Mouse (Mus musculus) hindbrain, postnatal 0 days (tissue): ENCODE results near the gene Tgm2. TPM values are rescaled to one million over a fixed set of nuclear protein-coding genes. Genes with fewer than 3 reads are reported as not detected.

Experiments
- ATAC-seq: fragments of 200-750 bp; cut with Nextera tagmentation; 2 replicates; pipeline ENCODE4 v1.8.0; 2017; ENCODE audit warnings: mild to moderate bottlenecking, moderate TSS enrichment, moderate library complexity
- DNase-seq: peaks from one replicate; pipeline ENCODE4 v3.0.0-alpha.2; 2015; ENCODE audit warnings: low spot score
- H3K27ac ChIP-seq: fragments of 300-500 bp; sonication (generic); 2 replicates; pipeline ENCODE4 v1.5.1; 2014; ENCODE audit warnings: mild to moderate bottlenecking
- H3K27me3 ChIP-seq: fragments of 300-500 bp; sonication (generic); 2 replicates; pipeline ENCODE4 v1.6.1; 2014; ENCODE audit warnings: low read length, mixed read lengths; ENCODE audit not compliant: insufficient read depth
- H3K36me3 ChIP-seq: fragments of 300-500 bp; sonication (generic); 2 replicates; pipeline ENCODE4 v1.6.1; 2014; ENCODE audit warnings: low read length, mixed read lengths; ENCODE audit not compliant: insufficient read depth
- H3K4me1 ChIP-seq: fragments of 300-500 bp; sonication (generic); 2 replicates; pipeline ENCODE4 v1.6.1; 2014; ENCODE audit warnings: antibody characterized with exemption, low read length, mixed read lengths; ENCODE audit not compliant: insufficient read depth
- H3K4me2 ChIP-seq: fragments of 300-500 bp; sonication (generic); 2 replicates; pipeline ENCODE4 v1.6.1; 2014; ENCODE audit warnings: low read depth, mild to moderate bottlenecking, low read length, moderate library complexity, mixed read lengths
- H3K4me3 ChIP-seq: fragments of 300-500 bp; sonication (generic); 2 replicates; pipeline ENCODE4 v1.5.1; 2014; ENCODE audit warnings: low read length
- H3K9ac ChIP-seq: fragments of 300-500 bp; sonication (generic); replicated peaks from 2 replicates; pipeline ENCODE4 v1.6.1; 2014; ENCODE audit warnings: mild to moderate bottlenecking, low read length, moderate library complexity, mixed read lengths
- H3K9me3 ChIP-seq: fragments of 300-500 bp; sonication (generic); 2 replicates; pipeline ENCODE4 v1.6.1; 2016; ENCODE audit warnings: low read length, mixed read lengths
- CTCF ChIP-seq: IDR thresholded peaks from 2 replicates; pipeline ENCODE4 v1.5.1; 2016; ENCODE audit warnings: antibody characterized with exemption, control low read depth, low read depth
- WGBS: fragments of 180-500 bp; shearing (Covaris S2); extraction: QIAGEN DNeasy Blood & Tissue Kit; methylation state at CpG from one replicate; pipeline ENCODE4 v1.1.7; 2014; 5-methylcytosine and 5-hydroxymethylcytosine counted together
- polyA plus RNA-seq: library from polyadenylated mRNA; unstranded; fragments of >200 nt; fragmentation: Nextera tagmentation; extraction: Ambion mirVana; gene quantifications from 2 replicates; pipeline ENCODE4 v1.2.1, GENCODE M21; 2015
- total RNA-seq: library from RNA; depleted of rRNA; stranded (reverse); fragments of >200 nt; gene quantifications from 2 replicates; pipeline ENCODE4 v1.2.3, GENCODE M21; 2014

Tgm2 gene
- total and polyA plus RNA-seq, 2 experiments from 2014 or later, result 7.1 to 14.4 TPM

DNA sequence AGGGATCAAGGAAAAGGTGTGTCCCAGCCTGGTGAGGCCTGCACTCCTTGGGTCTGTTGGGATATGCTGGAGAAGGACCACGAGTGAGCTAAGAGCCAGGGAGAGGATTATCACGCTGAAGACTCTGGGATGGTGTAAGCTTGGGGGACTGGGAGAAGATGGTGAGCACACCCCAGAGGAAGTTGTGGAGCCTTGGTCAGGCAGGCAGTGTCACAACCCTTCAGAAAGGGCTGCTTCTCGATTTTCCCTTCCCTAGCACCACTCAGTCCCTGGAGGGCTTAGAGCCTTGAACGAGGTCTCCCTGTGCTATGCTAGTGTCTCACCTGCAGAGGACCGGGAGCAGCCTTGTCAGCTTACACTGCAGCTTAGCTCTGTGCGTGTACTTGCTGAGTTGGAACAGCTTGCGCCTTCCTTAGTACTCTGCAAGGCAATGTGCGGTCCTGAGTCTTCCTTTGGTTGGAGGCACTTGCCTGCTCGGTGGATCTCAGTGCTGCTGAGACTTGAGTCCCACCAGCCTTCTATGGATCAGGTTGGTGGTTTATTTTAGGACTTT is 66.3 kb downstream of the Tgm2 start:
- ATAC-seq (peak; percentile 53), DNase-seq (peak; percentile 59)
- H3K27me3 ChIP-seq, result no peaks in the 10 kb centered on the region
- peak overlapping the region; percentile 15; the same call in 1 of the 2 replicates for H3K27ac ChIP-seq
- no peak overlapping the region for H3K4me3 ChIP-seq
- peak; percentile 45 for TF ChIP-seq CTCF
- H3K9me3 ChIP-seq, result no peaks in the 10 kb centered on the region
- peaks cover 20% of the 10 kb centered on the region; the same call in 1 of the 2 replicates for H3K36me3 ChIP-seq
- WGBS, result 64% methylated on average over 9 of the region's 9 CpGs
- no peak overlapping the region for H3K9ac ChIP-seq
- no peak overlapping the region for H3K4me2 ChIP-seq
- no peaks in the 10 kb centered on the region for H3K4me1 ChIP-seq

DNA sequence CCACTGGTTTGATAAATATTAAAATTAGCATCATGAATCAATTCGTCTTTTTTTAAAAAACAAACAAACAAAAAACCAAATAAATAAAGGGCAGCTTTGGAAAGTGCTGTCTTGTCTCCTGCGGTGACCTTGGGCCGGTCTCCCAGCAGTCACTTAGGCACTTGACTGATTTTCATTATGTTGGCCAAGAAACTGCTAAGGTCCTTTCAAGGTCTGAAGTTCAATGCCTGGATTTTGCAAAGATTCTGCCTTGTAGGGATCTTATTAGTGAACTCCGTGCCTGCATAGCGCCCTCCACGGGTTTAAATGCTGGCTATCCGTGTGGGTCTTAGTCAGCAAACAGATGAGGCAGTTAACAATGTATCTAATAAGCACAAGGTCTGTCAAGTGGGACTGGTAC is 67.3 kb downstream of the Tgm2 start:
- no peak for TF ChIP-seq CTCF
- H3K9me3 ChIP-seq, result no peaks in the 10 kb centered on the region
- H3K27me3 ChIP-seq, result no peaks in the 10 kb centered on the region
- H3K4me2 ChIP-seq, result no peak overlapping the region
- no peak overlapping the region for H3K4me3 ChIP-seq
- peaks cover 27% of the 10 kb centered on the region; the same call in 1 of the 2 replicates for H3K36me3 ChIP-seq
- peak; percentile 35 for DNase-seq
- WGBS, result 55% methylated on average over 7 of the region's 7 CpGs
- H3K27ac ChIP-seq, result no peak overlapping the region
- ATAC-seq, result no peak
- H3K9ac ChIP-seq, result no peak overlapping the region
- H3K4me1 ChIP-seq, result no peaks in the 10 kb centered on the region

DNA sequence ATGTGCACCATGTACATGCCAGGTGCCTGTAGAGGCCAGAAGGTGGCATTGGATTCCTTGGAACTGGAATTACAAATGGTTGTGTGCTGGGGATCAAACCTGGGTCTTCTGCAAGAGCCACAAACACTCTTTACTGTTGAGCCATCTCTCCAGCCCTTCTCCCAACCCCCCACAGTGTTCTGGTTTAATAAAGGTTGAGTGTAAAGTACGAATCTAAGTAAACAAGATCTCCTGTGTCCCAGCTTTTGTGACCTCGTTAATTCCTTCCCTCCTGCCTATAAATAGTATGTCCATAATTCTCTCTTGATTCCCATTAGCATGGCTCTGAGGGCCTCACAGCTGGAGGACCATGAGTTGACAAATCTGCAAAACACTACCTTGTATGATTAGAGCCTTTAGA is 68.3 kb downstream of the Tgm2 start:
- no peak overlapping the region for H3K4me3 ChIP-seq
- WGBS, result 63% methylated on average over 2 of the region's 2 CpGs
- H3K4me2 ChIP-seq, result no peak overlapping the region
- TF ChIP-seq CTCF, result no peak
- H3K9ac ChIP-seq, result no peak overlapping the region
- H3K27ac ChIP-seq, result no peak overlapping the region
- no peaks in the 10 kb centered on the region for H3K27me3 ChIP-seq
- no peaks in the 10 kb centered on the region for H3K9me3 ChIP-seq
- no peak for DNase-seq
- H3K36me3 ChIP-seq, result peaks cover 35% of the 10 kb centered on the region; the same call in 1 of the 2 replicates
- ATAC-seq, result no peak
- H3K4me1 ChIP-seq, result no peaks in the 10 kb centered on the region

DNA sequence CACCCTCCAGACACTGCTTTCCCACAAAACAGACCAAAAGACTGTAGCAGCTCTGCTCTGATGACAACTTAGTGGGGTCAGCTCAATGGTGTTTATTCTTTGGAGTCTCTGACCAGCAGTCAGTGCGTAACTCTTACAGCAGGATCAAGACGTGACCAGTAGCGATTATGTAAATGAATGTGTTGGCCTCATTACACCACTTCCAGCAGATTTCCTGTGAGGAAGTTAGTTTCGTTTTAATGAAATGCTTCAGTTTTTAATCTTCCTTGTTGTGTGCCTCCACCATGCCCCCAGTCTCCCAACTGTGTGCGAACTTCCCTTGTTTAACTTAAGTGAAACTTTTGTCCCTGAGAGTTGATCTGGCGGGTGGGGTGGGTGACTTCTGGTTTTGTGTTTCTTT is 69.5 kb downstream of the Tgm2 start:
- no peak overlapping the region for H3K4me3 ChIP-seq
- ATAC-seq (no peak), DNase-seq (no peak)
- H3K4me1 ChIP-seq, result no peaks in the 10 kb centered on the region
- H3K9me3 ChIP-seq, result no peaks in the 10 kb centered on the region
- WGBS, result 76% methylated on average over 6 of the region's 6 CpGs
- no peak overlapping the region for H3K4me2 ChIP-seq
- H3K36me3 ChIP-seq, result peaks cover 44% of the 10 kb centered on the region; the same call in 1 of the 2 replicates
- H3K9ac ChIP-seq, result no peak overlapping the region
- H3K27ac ChIP-seq, result no peak overlapping the region
- no peak for TF ChIP-seq CTCF
- H3K27me3 ChIP-seq, result no peaks in the 10 kb centered on the region

DNA sequence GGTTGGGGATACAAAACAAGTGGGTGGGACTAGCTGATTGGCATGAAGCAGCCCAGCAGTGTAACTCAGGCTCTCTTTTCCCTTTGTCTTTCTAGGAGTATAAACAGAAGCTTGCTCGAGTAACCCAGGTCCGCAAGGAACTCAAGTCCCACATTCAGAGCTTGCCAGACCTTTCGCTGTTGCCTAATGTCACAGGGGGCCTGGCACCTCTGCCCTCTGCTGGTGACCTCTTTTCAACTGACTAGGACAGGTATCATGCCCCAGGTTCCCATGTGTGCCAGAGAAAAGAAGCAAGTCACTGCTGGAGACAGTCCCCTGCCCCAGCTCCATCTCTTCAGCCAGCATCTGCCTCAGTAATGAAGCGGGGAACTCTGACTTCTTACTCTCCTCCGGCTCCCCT is 71.4 kb downstream of the Tgm2 start:
- no peak overlapping the region for H3K4me2 ChIP-seq
- 79% methylated on average over 5 of the region's 5 CpGs for WGBS
- no peak overlapping the region for H3K27ac ChIP-seq
- no peak overlapping the region for H3K9ac ChIP-seq
- no peaks in the 10 kb centered on the region for H3K27me3 ChIP-seq
- H3K4me3 ChIP-seq, result no peak overlapping the region
- ATAC-seq (no peak), DNase-seq (no peak)
- no peaks in the 10 kb centered on the region for H3K9me3 ChIP-seq
- H3K4me1 ChIP-seq, result no peaks in the 10 kb centered on the region
- peaks cover 51% of the 10 kb centered on the region; the same call in 1 of the 2 replicates for H3K36me3 ChIP-seq
- 0 out of 2 replicates have a peak, but pooled peaks have one; percentile 5 for TF ChIP-seq CTCF

DNA sequence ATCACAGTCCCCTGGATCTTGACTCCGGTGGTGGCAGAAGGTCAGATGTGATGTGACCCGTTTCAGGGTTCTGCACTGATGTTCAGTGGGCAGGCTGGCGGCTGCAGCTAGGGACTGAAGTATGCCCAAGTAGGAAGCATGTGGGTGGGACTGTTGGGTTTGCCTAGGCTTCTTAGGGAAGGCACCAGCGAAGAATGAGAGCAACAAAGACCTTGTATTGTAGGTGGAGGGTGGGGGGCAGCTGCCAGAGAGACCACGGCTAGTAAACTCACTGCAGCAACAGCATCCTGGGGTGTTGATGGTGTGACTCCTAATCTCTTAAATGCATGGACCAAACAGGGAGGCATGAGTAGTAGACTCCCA is 74.6 kb downstream of the Tgm2 start:
- Histone ChIP-seq H3K4me1 (no peaks in the 10 kb centered on the region), H3K27me3 (no peaks in the 10 kb centered on the region), H3K4me2 (no peak overlapping the region), H3K4me3 (no peak overlapping the region), H3K27ac (no peak overlapping the region), H3K36me3 (peaks cover 50% of the 10 kb centered on the region; the same call in 1 of the 2 replicates), H3K9me3 (no peaks in the 10 kb centered on the region), H3K9ac (no peak overlapping the region)
- ATAC-seq (no peak), DNase-seq (no peak)
- WGBS, result 83% methylated on average over 5 of the region's 5 CpGs
- no peak for TF ChIP-seq CTCF

DNA sequence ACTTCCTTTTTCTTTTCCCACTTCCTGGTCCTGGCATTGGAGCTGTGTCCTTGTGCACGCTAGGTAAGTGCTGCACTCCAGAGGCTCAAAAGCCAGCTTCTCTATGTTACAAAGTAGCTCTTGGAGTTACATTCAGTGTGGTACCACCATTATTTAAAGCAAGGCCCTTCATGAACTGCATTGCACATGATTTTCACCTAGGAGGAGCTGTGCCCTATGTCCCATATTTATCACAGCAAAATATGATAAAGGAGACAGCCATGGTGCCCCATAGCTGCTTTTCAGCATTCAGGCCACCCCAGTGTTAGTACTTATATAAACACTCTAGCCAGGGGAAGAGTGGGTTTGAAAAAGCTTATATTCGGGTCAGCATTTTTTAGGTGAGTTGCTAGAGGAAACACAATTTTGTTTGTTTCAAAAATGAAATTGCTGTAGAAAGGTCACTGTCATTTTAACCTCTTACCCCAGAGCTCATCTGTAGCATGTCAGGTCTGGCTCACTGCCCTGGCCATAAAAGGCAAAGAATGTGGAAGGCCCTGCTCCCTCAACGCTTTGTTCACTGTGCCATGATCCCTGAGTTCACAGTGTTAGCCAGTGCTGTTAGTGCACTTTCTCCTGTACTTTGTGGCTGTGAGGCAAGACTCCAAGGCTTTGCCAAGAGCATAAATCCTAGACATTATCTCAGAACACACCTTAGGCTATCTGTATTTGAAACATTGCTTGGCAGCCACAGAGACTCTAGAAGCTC is 75.2 kb downstream of the Tgm2 start:
- 83% methylated on average over 3 of the region's 3 CpGs for WGBS

More for the DNA sequence above, 75.2 kb downstream of the Tgm2 start:
- DNase-seq, result no peak
- no peaks in the 10 kb centered on the region for H3K9me3 ChIP-seq
- peak; percentile 20; the same call in 1 of the 2 replicates for TF ChIP-seq CTCF
- H3K27me3 ChIP-seq, result no peaks in the 10 kb centered on the region
- H3K4me2 ChIP-seq, result no peak overlapping the region
- no peaks in the 10 kb centered on the region for H3K4me1 ChIP-seq
- H3K27ac ChIP-seq, result no peak overlapping the region
- ATAC-seq, result no peak
- peaks cover 45% of the 10 kb centered on the region; the same call in 1 of the 2 replicates for H3K36me3 ChIP-seq
- H3K9ac ChIP-seq, result no peak overlapping the region
- H3K4me3 ChIP-seq, result no peak overlapping the region
